Mouse (Mus musculus) heart, postnatal 36 days (tissue): ENCODE measurements around the gene Col6a5. TPM values are rescaled to one million over a fixed set of nuclear protein-coding genes. Genes with fewer than 3 reads are reported as not detected.
A peak's percentile ranks its signal among the peaks of the same experiment; 100 is the strongest.

Experiments used
- DNase-seq, 2 experiments: peaks; one replicate each; pipeline ENCODE4 v3.0.0; 2021 to 2022
- intact Hi-C: fragments of 180-260 bp; cut with DNase I; formaldehyde crosslinking; loops from one replicate; pipeline ENCODE4 v1.15.1; 2025
- total RNA-seq, 2 experiments: library from RNA; stranded (reverse); gene quantifications; 2 replicates each; pipeline ENCODE4 v1.2.3; 2021

The Col6a5 gene
- total RNA-seq, result under 1 TPM; 0.22 to 0.46 TPM

GRCm38 (mm10) chr9:105960533-105960932 is at the start of gene Col6a5:
Gene Col6a5, minus strand, starts transcription at chr9:105960643.
- intact Hi-C loops, result no loop called here
- peak; percentile 38 to 47 for DNase-seq

- intact Hi-C loops, result no loop called here
These were observed 37.5 kb upstream of the Col6a5 start for GRCm38 (mm10) chr9:105997955-105998354.

DNA sequence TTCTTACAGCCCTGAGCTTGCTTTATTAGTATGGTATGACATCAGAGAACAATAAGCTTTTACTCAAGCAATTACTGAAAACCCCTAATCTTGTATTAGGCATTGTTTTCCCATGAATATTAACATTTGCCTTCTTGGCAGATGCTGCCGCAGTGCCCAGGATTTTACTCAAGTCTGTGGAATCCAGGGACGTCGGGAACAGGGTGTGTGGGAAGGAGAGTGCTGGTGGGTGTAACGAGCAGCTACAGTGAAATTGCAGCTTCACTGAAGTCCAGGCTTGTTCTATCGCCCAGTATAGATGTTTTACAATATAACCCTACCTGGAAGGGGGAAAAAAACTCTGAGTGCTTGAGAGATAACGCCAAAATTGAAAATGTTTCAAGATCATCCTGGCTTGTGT is 32.0 kb upstream of the Col6a5 start:
- intact Hi-C loops, result no loop called here
- no peak for DNase-seq

More at GRCm38 (mm10) chr9:105997955-105998354, 37.5 kb upstream of the Col6a5 start:
- no peak for DNase-seq

DNA sequence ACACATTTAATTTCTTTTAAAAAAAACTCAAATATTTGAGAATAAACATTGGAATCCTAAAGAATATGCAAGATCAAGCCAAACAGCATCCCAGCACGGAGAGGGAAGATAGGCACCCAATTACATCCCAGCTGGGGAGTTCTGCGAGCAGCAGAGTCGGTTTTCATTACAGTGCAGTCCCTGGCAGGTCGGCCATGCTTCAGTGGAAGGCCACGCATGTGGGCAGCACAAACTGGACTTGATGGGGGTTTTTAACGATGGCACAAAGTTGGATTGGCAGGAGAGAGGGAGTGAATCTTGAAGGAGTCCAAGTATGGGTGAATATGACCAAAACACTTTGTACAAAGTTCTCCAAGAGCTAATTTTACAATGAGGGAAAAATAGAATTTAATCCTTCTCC is 29.7 kb upstream of the Col6a5 start:
- no peak for DNase-seq
- intact Hi-C loops, result no loop called here

DNA sequence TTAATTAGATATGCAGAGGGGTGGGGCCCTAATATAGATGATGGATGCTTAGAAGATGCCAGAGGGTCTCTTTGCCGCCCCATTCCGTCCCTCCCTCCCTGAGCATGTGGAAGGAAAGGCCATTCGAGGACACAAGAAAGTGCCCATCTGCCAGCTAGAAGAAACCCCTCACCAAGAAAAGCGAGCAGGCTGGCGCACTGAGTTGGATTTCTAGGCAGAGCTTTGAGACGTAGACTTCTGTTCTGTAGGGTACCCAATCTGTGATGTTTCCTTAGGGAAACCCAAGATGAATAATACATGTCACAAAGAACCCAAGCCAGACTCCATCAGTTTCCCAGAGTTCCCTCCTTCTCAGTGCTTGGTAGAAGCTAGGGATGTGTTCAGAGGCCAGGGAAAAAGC is 29.0 kb upstream of the Col6a5 start:
- no peak for DNase-seq
- intact Hi-C loops, result loop anchor here (2.0 to 5.0 kb wide), 2 partner anchors 132 to 295 kb away; no protein-coding TSS in a partner anchor

GRCm38 (mm10) chr9:105988096-105988495 is 27.7 kb upstream of the Col6a5 start:
- peak in 1 of 2 experiments; percentile 12 for DNase-seq
- intact Hi-C loops, result loop anchor here (2.0 to 5.0 kb wide), 2 partner anchors 131 to 293 kb away; no protein-coding TSS in a partner anchor

DNA sequence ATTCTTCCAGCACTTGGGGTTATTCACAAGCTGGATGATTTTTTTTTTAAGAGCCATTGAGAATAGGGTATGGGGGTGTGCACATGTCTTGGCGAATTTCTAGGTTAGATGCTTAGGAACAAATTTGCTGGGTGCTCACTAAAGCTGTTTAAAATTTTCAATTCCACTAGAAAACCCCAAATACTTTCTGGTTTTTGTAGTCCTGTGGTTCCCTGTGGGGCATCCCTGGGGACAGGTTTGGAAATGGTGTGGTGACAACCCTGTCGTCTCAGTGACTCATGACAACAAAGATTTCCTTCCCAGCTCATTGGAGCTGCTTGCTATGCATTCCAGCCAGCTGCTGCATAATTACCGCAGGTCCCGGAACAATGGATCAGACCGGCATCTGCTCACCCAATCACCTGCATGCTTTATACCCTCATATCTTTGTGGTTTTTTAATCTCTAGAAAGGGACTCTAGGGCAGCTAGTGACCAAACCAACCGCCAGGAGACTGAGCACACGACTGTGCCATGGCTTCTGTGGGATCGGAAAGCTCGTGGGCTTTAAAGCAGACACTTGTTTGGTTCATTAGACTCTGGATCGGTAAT is 24.6 kb upstream of the Col6a5 start:
- intact Hi-C loops, result loop anchor here (5.0 kb wide), 1 partner anchor 128 kb away; no protein-coding TSS in a partner anchor
- no peak for DNase-seq

DNA sequence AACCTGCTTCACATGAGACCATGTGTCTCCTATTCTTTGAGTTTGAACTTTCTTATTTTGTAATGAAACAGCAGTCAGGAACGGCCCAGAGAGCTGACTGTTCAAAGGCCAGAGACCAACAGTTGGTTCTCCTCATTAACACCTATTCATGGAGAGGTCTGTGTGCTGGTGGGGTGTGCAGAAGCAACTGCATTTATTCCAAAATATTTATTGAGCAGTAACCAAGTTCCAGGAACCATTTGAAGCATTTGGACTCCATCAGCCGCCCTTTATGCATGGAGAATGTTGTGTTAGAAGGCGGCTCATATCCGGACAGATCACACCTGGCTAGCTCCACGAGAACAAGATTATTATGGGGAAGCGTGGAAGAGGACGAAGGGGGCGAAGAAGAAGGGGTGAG is 18.0 kb upstream of the Col6a5 start:
- no peak for DNase-seq
- intact Hi-C loops, result no loop called here

DNA sequence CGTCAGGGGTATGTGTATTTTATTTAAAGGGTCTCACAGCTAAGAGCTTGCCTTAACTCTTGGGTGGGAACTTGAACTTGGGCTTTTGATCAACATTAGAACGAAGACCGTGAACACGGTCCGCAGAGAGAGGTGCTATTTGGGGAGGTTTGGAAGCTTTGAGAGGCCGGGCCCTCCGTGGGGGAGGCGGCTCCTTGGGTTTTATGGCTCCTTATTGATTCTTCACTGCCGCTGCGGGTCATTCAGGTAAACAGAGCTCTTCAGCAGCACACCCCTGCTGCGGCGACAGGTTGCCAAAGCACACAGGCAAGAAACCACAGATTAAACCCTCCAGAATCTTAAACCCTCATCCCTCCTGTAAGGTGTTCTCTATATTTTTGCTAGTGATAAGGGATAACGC is 16.4 kb upstream of the Col6a5 start:
- no peak for DNase-seq
- intact Hi-C loops, result no loop called here

DNA sequence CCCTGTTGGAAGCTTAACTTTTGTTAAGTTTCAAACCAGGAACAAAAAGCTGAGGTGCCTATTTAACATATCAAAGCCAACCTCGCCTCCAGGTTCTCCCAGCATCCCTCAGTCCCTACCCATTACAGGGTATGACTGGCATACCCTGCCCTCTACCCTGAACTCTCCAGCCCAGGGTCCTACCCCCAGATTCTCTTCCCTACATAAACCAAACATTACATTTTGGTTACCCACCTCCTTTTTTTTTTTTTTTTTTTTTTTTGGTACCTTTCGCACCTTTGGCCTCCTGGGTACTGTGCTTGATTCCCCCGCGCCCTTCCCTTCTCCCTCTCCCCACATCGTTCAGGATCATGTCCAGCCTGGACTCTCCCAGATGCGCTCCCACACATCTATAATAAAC is 15.9 kb upstream of the Col6a5 start:
- no peak for DNase-seq

GRCm38 (mm10) chr9:105973736-105974135 is 13.3 kb upstream of the Col6a5 start:
- intact Hi-C loops, result no loop called here
- DNase-seq, result no peak

More for the DNA sequence above, 15.9 kb upstream of the Col6a5 start:
- intact Hi-C loops, result no loop called here

- intact Hi-C loops, result no loop called here
- no peak for DNase-seq
These were observed 11.6 kb upstream of the Col6a5 start for GRCm38 (mm10) chr9:105972031-105972430.

DNA sequence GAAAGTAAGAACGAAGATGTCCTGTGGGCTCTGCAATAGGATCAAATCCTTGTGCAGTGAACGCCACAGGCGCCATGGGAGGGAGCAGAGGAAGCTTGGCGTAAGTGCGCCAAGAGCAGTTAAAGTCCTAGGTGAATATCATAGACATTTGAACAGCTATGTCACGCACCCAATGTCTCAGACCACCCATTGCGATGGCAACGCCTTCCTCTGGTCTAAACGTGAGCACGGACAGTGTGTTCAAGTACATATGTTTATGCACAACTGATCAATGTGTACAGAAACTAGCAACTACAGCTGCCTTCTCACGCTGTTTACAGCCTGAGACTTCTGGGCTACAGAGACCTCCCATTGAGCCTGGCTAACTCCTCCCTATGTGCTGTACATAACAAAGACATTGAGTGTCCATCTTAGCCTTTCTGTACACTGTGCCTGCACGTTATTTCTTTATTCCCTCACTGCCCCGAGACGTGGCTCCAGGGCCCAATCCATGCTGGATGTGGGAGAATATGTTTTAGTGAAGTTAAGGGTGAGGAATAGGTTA is 11.0 kb upstream of the Col6a5 start:
- no peak for DNase-seq
- intact Hi-C loops, result no loop called here

- no peak for DNase-seq
- intact Hi-C loops, result no loop called here
These were observed 10.5 kb upstream of the Col6a5 start for GRCm38 (mm10) chr9:105970901-105971300.

DNA sequence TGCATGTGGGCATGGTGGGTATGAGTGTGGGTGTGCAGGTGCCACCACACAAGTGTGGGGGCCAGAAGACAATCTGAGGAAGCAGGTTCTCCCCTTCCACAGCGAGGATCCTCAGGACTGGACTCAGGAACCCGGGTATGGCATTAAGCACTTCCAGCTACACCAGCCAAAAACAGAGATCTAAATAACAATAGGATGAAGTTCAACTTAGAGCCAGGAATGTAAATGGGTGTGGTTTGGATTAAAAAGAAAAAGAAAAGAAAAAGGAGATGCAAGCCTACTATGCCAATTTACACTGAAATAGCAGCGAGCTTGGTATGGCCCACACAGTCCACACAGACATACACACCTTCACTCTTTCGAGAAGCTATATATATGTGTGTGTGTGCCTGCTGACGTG is 7.5 kb upstream of the Col6a5 start:
- intact Hi-C loops, result no loop called here
- DNase-seq, result no peak

GRCm38 (mm10) chr9:105959116-105959515 is 1.3 kb downstream of the Col6a5 start:
- intact Hi-C loops, result no loop called here
- no peak for DNase-seq

- no peak for DNase-seq
- intact Hi-C loops, result no loop called here
These were observed 10.7 kb downstream of the Col6a5 start for GRCm38 (mm10) chr9:105949755-105950154.

DNA sequence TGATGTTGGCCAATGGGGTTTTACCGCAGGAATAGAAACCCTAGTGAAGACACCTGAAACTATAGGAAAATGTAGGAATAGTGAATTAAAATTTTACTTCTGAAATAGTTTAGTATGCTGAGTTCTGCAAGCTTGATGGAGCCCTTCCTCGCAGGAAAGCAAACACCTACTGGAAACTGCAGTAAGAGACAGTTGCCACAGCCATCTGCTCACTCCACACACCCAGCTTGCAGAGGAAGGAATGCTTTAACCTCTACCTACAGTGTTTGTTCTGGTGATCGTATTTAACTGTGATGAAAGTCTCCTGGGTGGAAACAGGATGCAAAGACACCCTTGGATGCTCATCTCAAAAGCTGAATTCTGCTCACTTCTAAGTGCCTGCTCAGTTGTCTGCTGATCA is 12.9 kb downstream of the Col6a5 start:
- DNase-seq, result no peak
- intact Hi-C loops, result no loop called here

GRCm38 (mm10) chr9:105933816-105934215 is 26.6 kb downstream of the Col6a5 start:
- intact Hi-C loops, result no loop called here

DNA sequence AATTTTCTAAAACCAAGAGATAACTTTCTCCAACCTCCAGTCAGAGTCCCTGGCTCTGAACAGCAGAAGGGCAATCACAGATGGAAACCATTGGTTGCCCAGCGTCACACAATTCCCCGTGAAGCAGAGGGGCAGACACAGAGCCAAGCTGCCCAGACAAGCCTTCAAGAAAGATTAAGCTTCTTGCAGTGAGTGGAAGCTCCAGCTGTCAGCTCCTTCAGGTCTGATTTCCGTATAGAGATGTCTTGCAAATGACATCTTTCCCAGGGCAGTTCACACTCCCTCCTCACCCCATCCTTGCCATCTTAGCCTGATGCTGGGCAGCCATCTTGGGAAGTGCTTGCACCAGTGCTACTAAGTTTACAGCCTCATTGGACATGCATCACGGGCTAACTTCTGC is 31.2 kb downstream of the Col6a5 start:
- intact Hi-C loops, result no loop called here
- DNase-seq, result no peak

More at GRCm38 (mm10) chr9:105933816-105934215, 26.6 kb downstream of the Col6a5 start:
- DNase-seq, result no peak

GRCm38 (mm10) chr9:105928406-105929071 is 31.9 kb downstream of the Col6a5 start:
- intact Hi-C loops, result no loop called here
- DNase-seq, result no peak

DNA sequence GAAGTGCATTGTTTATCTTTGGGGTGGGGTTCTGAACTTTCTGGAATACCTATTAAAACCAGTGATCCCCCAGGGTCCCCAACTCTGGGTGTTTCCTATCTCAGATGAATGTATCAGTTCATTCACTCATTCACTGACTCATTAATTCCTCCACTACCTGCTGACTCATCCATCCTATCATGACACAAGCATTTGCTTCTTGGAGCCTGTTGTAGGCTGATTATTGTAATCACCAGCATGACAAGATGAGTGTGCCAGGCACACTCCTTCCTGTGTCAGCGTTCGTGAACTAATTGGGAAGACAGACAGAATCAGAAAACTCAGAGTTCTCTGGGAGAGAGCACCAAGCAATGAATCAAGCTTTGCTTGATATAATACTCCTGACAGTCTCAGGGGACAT is 36.8 kb downstream of the Col6a5 start:
- no peak for DNase-seq
- intact Hi-C loops, result no loop called here
